Mouse (Mus musculus) limb, embryonic 12.5 days (tissue): ENCODE data around the gene Abca5. TPM values are rescaled to one million over a fixed set of nuclear protein-coding genes. Genes with fewer than 3 reads are reported as not detected.

ENCODE experiments used
- ATAC-seq: fragments of 200-750 bp; cut with Nextera tagmentation; 2 replicates; pipeline ENCODE4 v1.8.0; 2017; ENCODE audit warnings: low read depth, moderate TSS enrichment; ENCODE audit not compliant: insufficient number of reproducible peaks, insufficient read depth, low FRiP score, low TSS enrichment
- H3K27ac ChIP-seq: fragments of 300-500 bp; sonication (generic); 2 replicates; pipeline ENCODE4 v1.5.1; 2016; ENCODE audit warnings: mild to moderate bottlenecking, moderate library complexity
- H3K27me3 ChIP-seq: fragments of 300-500 bp; sonication (generic); 2 replicates; pipeline ENCODE4 v1.6.1; 2016; ENCODE audit warnings: mild to moderate bottlenecking, moderate library complexity
- H3K36me3 ChIP-seq: fragments of 300-500 bp; sonication (generic); 2 replicates; pipeline ENCODE4 v1.6.1; 2016; ENCODE audit warnings: mild to moderate bottlenecking, moderate library complexity
- H3K4me1 ChIP-seq: fragments of 300-500 bp; sonication (generic); replicated peaks from 2 replicates; pipeline ENCODE4 v1.6.1; 2016
- H3K4me2 ChIP-seq: fragments of 300-500 bp; sonication (generic); 2 replicates; pipeline ENCODE4 v1.6.1; 2016; ENCODE audit warnings: mild to moderate bottlenecking, moderate library complexity
- H3K4me3 ChIP-seq: fragments of 300-500 bp; sonication (generic); replicated peaks from 2 replicates; pipeline ENCODE4 v1.5.1; 2016; ENCODE audit warnings: mild to moderate bottlenecking
- H3K9ac ChIP-seq: fragments of 300-500 bp; sonication (generic); replicated peaks from 2 replicates; pipeline ENCODE4 v1.6.1; 2016; ENCODE audit warnings: mild to moderate bottlenecking, moderate library complexity
- H3K9me3 ChIP-seq: fragments of 300-500 bp; sonication (generic); 2 replicates; pipeline ENCODE4 v1.6.1; 2016; ENCODE audit warnings: mild to moderate bottlenecking, moderate library complexity
- WGBS: fragments of 180-500 bp; shearing (Covaris S2); methylation state at CpG from one replicate; pipeline ENCODE4 v1.1.7; 2016; 5-methylcytosine and 5-hydroxymethylcytosine counted together
- polyA plus RNA-seq: library from polyadenylated mRNA; unstranded; fragments of >200 nt; fragmentation: Nextera tagmentation; extraction: Ambion mirVana; gene quantifications from 2 replicates; pipeline ENCODE4 v1.2.1, GENCODE M21; 2016

The Abca5 gene
- polyA plus RNA-seq, 1 experiment from 2014 or later: 5.5 TPM

DNA sequence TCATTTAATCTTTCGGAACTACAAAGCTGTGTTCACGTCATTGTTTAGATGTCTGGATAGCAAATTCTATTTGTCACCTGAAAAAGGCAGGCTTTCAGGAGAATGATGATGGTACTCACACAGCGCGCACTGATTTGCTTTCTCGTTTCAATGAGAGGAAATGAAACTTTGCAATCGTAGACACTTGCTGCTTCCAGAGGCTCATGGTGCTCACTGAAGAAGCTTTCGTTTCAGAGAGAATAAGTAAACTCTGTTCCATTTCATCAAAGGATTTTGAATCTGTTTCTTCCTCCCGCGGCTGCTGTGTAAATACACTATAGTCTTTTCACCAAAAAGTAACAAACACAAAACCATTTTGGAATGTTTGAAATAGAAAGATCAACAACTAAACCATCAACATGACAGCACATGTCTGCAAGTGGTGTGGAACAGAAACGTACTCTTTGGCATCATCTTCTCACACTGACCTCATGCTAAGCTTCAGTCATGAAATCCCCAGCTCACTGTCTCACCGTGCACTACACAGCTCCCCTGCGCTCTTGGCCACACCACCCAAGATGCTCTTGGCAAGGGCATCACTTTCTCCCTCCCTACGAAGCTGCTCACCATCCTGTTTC lies 39.5 kb downstream of the Abca5 start:
- H3K36me3 ChIP-seq: no peaks in the 10 kb centered on the region; the same call in 1 of the 2 replicates
- no peaks in the 10 kb centered on the region for H3K9me3 ChIP-seq
- H3K4me1 ChIP-seq: no peaks in the 10 kb centered on the region
- 91% methylated on average over 13 of the region's 13 CpGs for WGBS
- H3K9ac ChIP-seq: no peak overlapping the region
- H3K27me3 ChIP-seq: no peaks in the 10 kb centered on the region
- no peak overlapping the region for H3K4me2 ChIP-seq
- no peak overlapping the region for H3K4me3 ChIP-seq
- H3K27ac ChIP-seq: no peak overlapping the region
- no peak for ATAC-seq

GRCm38 (mm10) chr11:110290586-110290985 lies 46.9 kb downstream of the Abca5 start:
- Histone ChIP-seq H3K36me3 (0 out of 2 replicates have a peak, but pooled peaks cover 5% of the 10 kb centered on the region), H3K9ac (no peak overlapping the region), H3K4me1 (peaks cover 7% of the 10 kb centered on the region), H3K4me3 (no peak overlapping the region), H3K27me3 (no peaks in the 10 kb centered on the region; the same call in 1 of the 2 replicates), H3K9me3 (no peaks in the 10 kb centered on the region), H3K27ac (no peak overlapping the region), H3K4me2 (no peak overlapping the region)
- no peak for ATAC-seq
- 73% methylated on average over 2 of the region's 2 CpGs for WGBS

- 84% methylated on average over 3 of the region's 3 CpGs for whole genome bisulfite sequencing
- H3K36me3 ChIP-seq: 0 out of 2 replicates have a peak, but pooled peaks cover 5% of the 10 kb centered on the region
- H3K9ac ChIP-seq: no peak overlapping the region
- no peaks in the 10 kb centered on the region for H3K9me3 ChIP-seq
- no peak overlapping the region for H3K4me3 ChIP-seq
- no peaks in the 10 kb centered on the region; the same call in 1 of the 2 replicates for H3K27me3 ChIP-seq
- peaks cover 7% of the 10 kb centered on the region for H3K4me1 ChIP-seq
- H3K27ac ChIP-seq: no peak overlapping the region
- ATAC-seq: no peak
- no peak overlapping the region for H3K4me2 ChIP-seq
Observed at GRCm38 (mm10) chr11:110288423-110288822, 49.1 kb downstream of the Abca5 start.

DNA sequence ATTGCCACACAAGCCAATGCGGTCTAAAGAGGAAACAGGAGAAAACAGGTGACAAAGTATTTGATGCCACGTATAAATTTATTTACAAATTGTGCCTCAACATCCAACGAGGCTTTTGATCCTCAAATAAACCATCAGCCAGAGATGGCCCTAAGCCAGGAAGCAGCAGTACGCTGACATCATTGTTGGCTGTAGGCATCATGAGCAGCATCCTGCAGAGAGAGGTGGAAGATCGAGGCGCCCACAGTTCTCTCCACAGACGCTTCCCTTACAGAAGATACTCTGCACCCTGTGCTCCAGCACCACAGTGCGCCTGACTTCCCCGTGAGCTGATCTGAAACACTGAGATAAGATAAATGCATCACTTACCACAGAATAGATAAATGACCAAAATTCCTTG lies 49.8 kb downstream of the Abca5 start:
- Histone ChIP-seq H3K27ac (no peak overlapping the region), H3K4me3 (no peak overlapping the region), H3K36me3 (0 out of 2 replicates have a peak, but pooled peaks cover 5% of the 10 kb centered on the region), H3K4me1 (peaks cover 7% of the 10 kb centered on the region), H3K9me3 (no peaks in the 10 kb centered on the region), H3K4me2 (no peak overlapping the region), H3K9ac (no peak overlapping the region), H3K27me3 (no peaks in the 10 kb centered on the region; the same call in 1 of the 2 replicates)
- ATAC-seq: no peak
- 64% methylated on average over 9 of the region's 9 CpGs for WGBS

- ATAC-seq: no peak
- Histone ChIP-seq H3K4me1 (peaks cover 7% of the 10 kb centered on the region), H3K27ac (no peak overlapping the region), H3K4me2 (no peak overlapping the region), H3K9ac (no peak overlapping the region), H3K27me3 (no peaks in the 10 kb centered on the region; the same call in 1 of the 2 replicates), H3K9me3 (no peaks in the 10 kb centered on the region), H3K36me3 (0 out of 2 replicates have a peak, but pooled peaks cover 3% of the 10 kb centered on the region), H3K4me3 (no peak overlapping the region)
- 87% methylated on average over 3 of the region's 3 CpGs for WGBS
Observed at GRCm38 (mm10) chr11:110286331-110286730, 51.2 kb downstream of the Abca5 start.

DNA sequence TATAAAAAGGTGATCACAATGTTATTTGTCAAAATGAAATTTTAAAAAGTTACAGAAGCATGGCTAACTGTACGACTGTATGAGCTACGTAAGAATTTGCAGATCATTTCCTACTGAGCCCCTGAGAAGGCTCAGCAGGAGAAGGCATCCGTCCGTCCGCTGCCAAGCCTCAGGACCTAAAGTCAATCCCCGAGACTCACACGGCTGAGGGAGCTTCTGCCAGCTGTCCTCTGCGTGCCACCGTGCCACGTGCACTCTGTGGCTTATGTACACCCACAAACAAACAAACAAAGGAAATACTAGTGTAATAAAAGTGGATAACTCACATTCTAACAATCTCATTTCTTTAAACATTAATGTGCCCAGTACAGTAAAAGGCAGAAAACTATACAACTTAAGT lies 52.7 kb downstream of the Abca5 start:
- Histone ChIP-seq H3K27me3 (no peaks in the 10 kb centered on the region; the same call in 1 of the 2 replicates), H3K9ac (no peak overlapping the region), H3K4me1 (peaks cover 7% of the 10 kb centered on the region), H3K4me3 (no peak overlapping the region), H3K4me2 (no peak overlapping the region), H3K27ac (no peak overlapping the region), H3K9me3 (no peaks in the 10 kb centered on the region), H3K36me3 (no peaks in the 10 kb centered on the region)
- 81% methylated on average over 10 of the region's 10 CpGs for WGBS
- ATAC-seq: no peak

GRCm38 (mm10) chr11:110284185-110284787 lies 53.2 kb downstream of the Abca5 start:
- no peak for ATAC-seq
- Histone ChIP-seq H3K9me3 (no peaks in the 10 kb centered on the region), H3K27me3 (no peaks in the 10 kb centered on the region; the same call in 1 of the 2 replicates), H3K4me3 (no peak overlapping the region), H3K4me2 (no peak overlapping the region), H3K36me3 (no peaks in the 10 kb centered on the region), H3K4me1 (peaks cover 7% of the 10 kb centered on the region), H3K27ac (no peak overlapping the region), H3K9ac (no peak overlapping the region)
- 84% methylated on average over 9 of the region's 9 CpGs for WGBS

GRCm38 (mm10) chr11:110274794-110275193 lies 62.7 kb downstream of the Abca5 start:
- H3K27ac ChIP-seq: no peak overlapping the region
- no peaks in the 10 kb centered on the region for H3K36me3 ChIP-seq
- no peak for ATAC-seq
- H3K4me1 ChIP-seq: no peaks in the 10 kb centered on the region
- no peak overlapping the region for H3K4me2 ChIP-seq
- H3K27me3 ChIP-seq: no peaks in the 10 kb centered on the region
- H3K9me3 ChIP-seq: no peaks in the 10 kb centered on the region
- no peak overlapping the region for H3K4me3 ChIP-seq
- 67% methylated on average over 3 of the region's 3 CpGs for WGBS
- H3K9ac ChIP-seq: no peak overlapping the region

DNA sequence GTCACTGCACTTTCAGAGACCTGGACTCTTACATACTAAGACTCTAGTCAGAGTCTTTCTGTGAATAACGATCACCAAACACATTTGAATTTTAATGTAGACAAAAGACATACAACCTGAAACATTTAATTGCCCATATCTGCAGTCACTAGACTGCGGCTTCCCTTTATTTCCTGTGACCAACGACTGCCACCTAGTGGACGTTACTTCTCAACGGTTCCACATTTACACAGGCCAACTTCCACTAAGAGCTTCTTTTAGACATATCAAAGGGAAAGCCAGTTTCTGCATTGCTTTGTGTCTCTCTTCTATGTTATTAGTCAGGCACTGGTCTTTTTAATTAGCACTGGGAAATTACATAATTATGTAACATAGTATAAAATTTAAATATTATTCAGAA lies 65.8 kb downstream of the Abca5 start:
- WGBS: 2% methylated on average over 5 of the region's 5 CpGs
- no peaks in the 10 kb centered on the region for H3K4me1 ChIP-seq
- no peak overlapping the region for H3K27ac ChIP-seq
- no peak for ATAC-seq
- H3K9ac ChIP-seq: no peak overlapping the region
- H3K36me3 ChIP-seq: no peaks in the 10 kb centered on the region
- no peaks in the 10 kb centered on the region for H3K9me3 ChIP-seq
- no peak overlapping the region for H3K4me2 ChIP-seq
- H3K27me3 ChIP-seq: no peaks in the 10 kb centered on the region
- H3K4me3 ChIP-seq: no peak overlapping the region

DNA sequence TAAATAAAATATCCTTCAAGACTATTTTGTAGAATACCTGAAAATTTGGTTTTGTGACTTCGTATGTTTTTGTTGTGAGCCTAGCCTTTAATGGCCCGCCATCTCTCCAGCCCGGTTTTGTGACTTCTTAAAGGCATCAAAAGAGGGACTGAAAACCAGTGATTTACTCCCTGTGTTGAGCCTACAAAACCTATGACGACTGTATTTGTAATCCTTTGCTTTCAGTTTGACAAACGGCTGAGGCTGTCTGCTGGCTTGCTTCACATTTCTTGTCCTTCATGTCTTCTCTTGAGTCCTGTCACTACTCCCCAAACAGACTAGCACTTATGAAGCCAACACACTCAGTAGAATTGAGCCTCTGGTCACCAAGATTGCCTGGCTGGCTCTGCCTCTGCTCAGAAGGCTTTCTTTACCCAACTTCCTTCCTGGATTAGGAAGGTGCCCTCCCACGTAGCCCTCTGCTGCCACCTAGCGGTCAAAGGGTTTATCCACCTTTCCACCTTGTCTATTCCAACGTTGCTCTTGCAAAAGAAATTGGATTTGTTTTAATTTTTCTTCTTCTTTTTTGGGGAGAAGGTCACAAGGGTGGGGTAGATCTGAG lies 69.2 kb downstream of the Abca5 start:
- no peak overlapping the region for H3K4me3 ChIP-seq
- no peak for ATAC-seq
- no peaks in the 10 kb centered on the region for H3K9me3 ChIP-seq
- no peak overlapping the region for H3K9ac ChIP-seq
- H3K27me3 ChIP-seq: no peaks in the 10 kb centered on the region
- H3K27ac ChIP-seq: no peak overlapping the region; the same call in 1 of the 2 replicates
- H3K4me1 ChIP-seq: no peaks in the 10 kb centered on the region
- H3K36me3 ChIP-seq: no peaks in the 10 kb centered on the region
- H3K4me2 ChIP-seq: no peak overlapping the region
- 33% methylated on average over 8 of the region's 8 CpGs for WGBS

DNA sequence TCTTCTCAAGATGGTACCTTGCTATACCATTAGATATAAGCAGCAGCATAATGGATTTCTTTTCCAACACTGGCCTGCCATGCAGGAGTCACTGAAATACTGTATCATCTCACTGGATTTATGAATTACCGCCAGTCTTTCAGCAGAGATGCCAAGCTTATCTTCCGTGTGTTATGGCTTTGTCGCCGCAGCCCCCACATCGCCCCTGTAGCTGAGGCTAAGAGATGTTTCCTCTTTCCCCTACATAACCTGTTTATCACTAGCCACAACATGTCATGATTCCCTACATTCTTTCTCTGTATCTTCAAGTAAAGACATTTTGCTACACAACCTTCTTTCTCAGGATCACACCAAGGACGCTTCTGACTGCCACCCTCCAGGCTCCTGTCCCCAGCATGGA lies 70.3 kb downstream of the Abca5 start:
- Histone ChIP-seq H3K4me3 (no peak overlapping the region), H3K4me2 (no peak overlapping the region), H3K9ac (no peak overlapping the region), H3K27me3 (no peaks in the 10 kb centered on the region), H3K4me1 (no peaks in the 10 kb centered on the region), H3K27ac (no peak overlapping the region), H3K36me3 (no peaks in the 10 kb centered on the region), H3K9me3 (no peaks in the 10 kb centered on the region)
- ATAC-seq: no peak
- WGBS: 96% methylated on average over 6 of the region's 6 CpGs
